Mouse (Mus musculus) myocyte (in vitro differentiated cells): ENCODE measurements around the gene 4921530L21Rik. TPM values are rescaled to one million over a fixed set of nuclear protein-coding genes. Genes with fewer than 3 reads are reported as not detected.

Experiments
- H3K27me3 ChIP-seq: one replicate; pipeline ENCODE4 v1.6.1; 2011; ENCODE audit not compliant: control insufficient read depth, insufficient read depth, insufficient read length
- H3K36me3 ChIP-seq: one replicate; pipeline ENCODE4 v1.6.1; 2011; ENCODE audit not compliant: control insufficient read depth, insufficient read depth
- H3K4me2 ChIP-seq: one replicate; pipeline ENCODE4 v1.6.1; 2011; ENCODE audit warnings: low read depth, control low read depth
- H3K4me3 ChIP-seq: one replicate; pipeline ENCODE4 v1.5.1; 2011; ENCODE audit warnings: mild to moderate bottlenecking, control low read depth, moderate library complexity
- H3K79me2 ChIP-seq: one replicate; pipeline ENCODE4 v1.6.1; 2011; ENCODE audit not compliant: control insufficient read depth, insufficient read depth
- H3ac ChIP-seq: one replicate; pipeline ENCODE4 v1.6.1; 2011; ENCODE audit not compliant: control insufficient read depth, insufficient read length
- CEBPB ChIP-seq: IDR thresholded peaks from 2 replicates; pipeline ENCODE4 v1.6.1; 2011; ENCODE audit warnings: mild to moderate bottlenecking, moderate library complexity; ENCODE audit not compliant: poor library complexity, insufficient read depth, severe bottlenecking
- E2F4 ChIP-seq: IDR thresholded peaks from one replicate; pipeline ENCODE4 v1.6.1; 2011; ENCODE audit warnings: mild to moderate bottlenecking, control low read depth, moderate library complexity; ENCODE audit not compliant: insufficient read depth
- MAX ChIP-seq: IDR thresholded peaks from one replicate; pipeline ENCODE4 v1.6.1; 2011; ENCODE audit warnings: low read depth, mild to moderate bottlenecking, control low read depth
- MYOD1 ChIP-seq, 3 experiments: IDR thresholded peaks; one replicate each; pipeline ENCODE4 v1.6.1; 2011; ENCODE audit warnings: control low read depth in 2 of 3, low read depth in 2 of 3, mild to moderate bottlenecking in 2 of 3, moderate library complexity in 1 of 3; ENCODE audit not compliant: insufficient read length in 2 of 3, control insufficient read depth in 1 of 3
- MYOG ChIP-seq, 3 experiments: IDR thresholded peaks; one replicate each; pipeline ENCODE4 v1.6.1; 2011; ENCODE audit warnings: control low read depth in 2 of 3, low read depth in 2 of 3, mild to moderate bottlenecking in 2 of 3; ENCODE audit not compliant: insufficient read length in 2 of 3, control insufficient read depth in 1 of 3, insufficient read depth in 1 of 3
- POLR2A ChIP-seq: IDR thresholded peaks from one replicate; pipeline ENCODE4 v1.6.1; 2011; ENCODE audit warnings: low read depth, mild to moderate bottlenecking, control low read depth, moderate library complexity; ENCODE audit not compliant: insufficient read length
- POLR2AphosphoS2 ChIP-seq: IDR thresholded peaks from one replicate; pipeline ENCODE4 v1.6.1; 2011; ENCODE audit warnings: low read depth, control low read depth; ENCODE audit not compliant: insufficient read length
- REST ChIP-seq: IDR thresholded peaks from one replicate; pipeline ENCODE4 v1.6.1; 2011; ENCODE audit warnings: mild to moderate bottlenecking, control low read depth, moderate library complexity; ENCODE audit not compliant: insufficient read depth, insufficient read length
- SRF ChIP-seq: IDR thresholded peaks from one replicate; pipeline ENCODE4 v1.6.1; 2011; ENCODE audit warnings: low read depth; ENCODE audit not compliant: control insufficient read depth, insufficient read length
- TCF12 ChIP-seq: IDR thresholded peaks from one replicate; pipeline ENCODE4 v1.6.1; 2011; ENCODE audit warnings: mild to moderate bottlenecking, control low read depth; ENCODE audit not compliant: poor library complexity, insufficient read depth, severe bottlenecking
- TCF3 ChIP-seq: IDR thresholded peaks from one replicate; pipeline ENCODE4 v1.6.1; 2011; ENCODE audit warnings: low read depth, control low read depth; ENCODE audit not compliant: insufficient read length
- USF1 ChIP-seq: IDR thresholded peaks from one replicate; pipeline ENCODE4 v1.6.1; 2011; ENCODE audit warnings: low read depth, mild to moderate bottlenecking, control low read depth, moderate library complexity
- polyA plus RNA-seq: library from polyadenylated mRNA; unstranded; fragments of >200 nt; fragmentation: generic; extraction: Trizol; gene quantifications from one replicate; pipeline ENCODE4 v1.2.1, GENCODE M21; 2012; ENCODE audit warnings: missing spikeins

The 4921530L21Rik gene
- polyA plus RNA-seq, 1 experiment, result not detected

GRCm38 (mm10) chr14:95926742-95927141, 45.7 kb downstream of the 4921530L21Rik start:
- no peaks in the 10 kb centered on the region for H3K27me3 ChIP-seq
- no peak overlapping the region for H3ac ChIP-seq
- H3K4me3 ChIP-seq, result no peak overlapping the region
- TF ChIP-seq CEBPB (no peak), USF1 (no peak), MYOD1 (IDR thresholded peaks at IDR 0.05; ENCODE audit: control insufficient read depth in 1 of 3, insufficient read length in 2 of 3, low read depth in 2 of 3) (no peak), MYOG (IDR thresholded peaks at IDR 0.05; ENCODE audit: control insufficient read depth in 1 of 3, insufficient read depth in 1 of 3, insufficient read length in 2 of 3, low read depth in 2 of 3) (no peak), MAX (no peak), POLR2A (no peak), SRF (no peak), TCF12 (no peak), TCF3 (no peak), REST (no peak), E2F4 (no peak)
- no peaks in the 10 kb centered on the region for H3K36me3 ChIP-seq
- no peak overlapping the region for H3K4me2 ChIP-seq
- H3K79me2 ChIP-seq, result no peaks in the 10 kb centered on the region

DNA sequence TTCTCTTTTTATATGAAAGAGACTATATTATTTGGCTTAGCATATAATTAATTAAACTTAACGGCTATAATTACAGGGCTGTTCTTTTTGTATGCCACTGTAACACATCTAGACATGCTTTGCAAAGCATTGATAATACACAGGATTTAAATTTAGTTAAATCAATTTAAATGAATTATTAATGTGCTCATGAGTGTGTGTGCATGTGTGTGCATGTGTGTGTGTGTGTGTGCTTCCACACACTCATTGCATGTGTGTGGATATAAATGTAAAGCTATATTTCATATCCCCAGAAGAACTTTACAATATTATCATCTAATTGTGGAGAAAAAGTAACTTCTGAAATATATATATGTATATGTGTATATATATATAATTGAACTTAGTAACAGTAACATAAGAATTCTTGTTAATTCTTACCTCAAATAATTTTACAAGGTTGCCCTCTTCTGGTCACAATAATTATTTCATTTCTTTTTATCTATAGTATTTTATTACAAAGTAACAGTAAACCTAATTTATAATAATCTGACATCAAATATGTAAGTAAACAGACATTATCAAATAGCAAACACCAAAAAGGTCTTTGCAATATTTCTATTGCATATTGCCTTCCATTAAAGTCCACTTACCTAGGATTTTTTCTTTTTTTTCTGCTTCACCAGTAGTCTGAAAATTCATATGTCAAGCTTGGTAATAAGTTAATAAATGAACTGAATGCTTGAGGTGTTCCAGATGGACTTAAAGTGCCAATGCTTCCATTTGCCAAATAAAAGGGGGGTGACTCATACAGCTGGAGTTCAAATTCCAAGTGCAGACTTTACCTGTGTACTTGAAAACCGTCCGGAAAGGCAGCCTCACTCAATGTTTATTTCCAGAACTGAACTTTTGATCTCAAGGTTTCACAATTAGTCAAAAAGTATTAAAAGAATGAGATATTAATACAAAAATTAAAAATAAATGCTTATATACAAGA, 47.0 kb downstream of the 4921530L21Rik start:
- Histone ChIP-seq H3ac (no peak overlapping the region), H3K4me2 (no peak overlapping the region), H3K79me2 (no peaks in the 10 kb centered on the region), H3K4me3 (no peak overlapping the region), H3K27me3 (no peaks in the 10 kb centered on the region), H3K36me3 (no peaks in the 10 kb centered on the region)
- no peak for TF ChIP-seq E2F4
- no peak for TF ChIP-seq MYOG (IDR thresholded peaks at IDR 0.05; ENCODE audit: control insufficient read depth in 1 of 3, insufficient read depth in 1 of 3, insufficient read length in 2 of 3, low read depth in 2 of 3)
- no peak for TF ChIP-seq POLR2AphosphoS2
- TF ChIP-seq USF1, result no peak
- no peak for TF ChIP-seq TCF12
- no peak for TF ChIP-seq SRF
- TF ChIP-seq MAX, result no peak
